Mouse (Mus musculus) kidney, adult 8-10 months (tissue): ENCODE data around the gene Tbc1d1.

Experiments used
- DNase-seq, 2 experiments: peaks; one replicate each; pipeline ENCODE4 v3.0.0; 2022

The Tbc1d1 gene

DNA sequence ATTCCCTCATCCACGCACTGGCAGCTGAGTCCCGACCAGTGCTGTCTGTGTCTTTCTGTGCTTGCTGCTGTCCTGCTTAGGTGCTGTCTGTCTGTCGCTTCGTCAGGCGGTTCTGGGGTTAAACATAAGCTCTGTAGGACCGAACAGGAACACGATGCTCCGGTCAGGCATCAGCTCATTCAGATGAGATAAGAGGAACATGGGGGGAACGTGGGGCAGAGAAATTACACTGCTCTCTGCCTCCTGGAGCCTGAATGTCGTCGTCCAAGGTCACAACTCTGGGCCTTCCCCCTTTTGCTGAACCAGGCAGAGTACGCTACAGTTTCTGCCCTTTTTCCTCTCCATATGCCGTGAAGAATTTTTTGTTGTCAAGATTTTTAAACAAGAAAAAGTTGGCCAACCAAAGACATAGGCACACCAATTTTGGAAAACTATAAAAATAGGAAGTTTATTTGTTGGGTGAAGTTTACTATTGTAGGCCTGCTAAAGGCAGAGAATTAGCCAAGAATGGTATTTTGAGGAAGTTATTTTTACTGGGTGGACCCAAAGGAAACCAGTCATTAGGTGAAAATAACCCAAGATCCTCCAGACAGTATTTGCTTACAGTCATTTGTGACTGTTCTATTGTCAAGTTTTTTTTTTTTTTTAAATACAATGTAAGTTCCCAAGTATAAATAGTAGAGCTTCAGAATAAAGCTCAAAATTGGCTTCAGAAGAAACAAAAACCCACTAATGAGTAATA is 85.0 kb downstream of the Tbc1d1 start:
- DNase-seq, result no peak

DNA sequence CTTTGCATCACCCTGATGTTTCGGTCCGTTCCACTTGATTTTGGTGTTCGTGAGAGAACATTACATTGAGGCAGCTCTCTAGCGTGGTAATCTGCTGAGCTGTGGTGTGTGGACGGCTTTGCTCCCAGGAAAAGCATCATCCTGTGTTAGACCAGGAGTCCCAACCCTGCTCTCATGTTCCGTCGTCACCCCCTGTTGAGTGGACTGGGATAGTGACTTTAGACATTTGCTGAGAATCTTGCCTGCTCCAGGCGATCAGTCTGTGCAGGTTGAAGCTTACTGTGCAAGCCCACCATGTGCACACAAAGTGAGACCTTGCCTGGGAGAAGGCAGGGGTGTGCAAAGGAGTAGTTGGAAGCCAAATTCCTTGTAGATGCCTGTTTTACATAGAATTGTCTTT is 85.8 kb downstream of the Tbc1d1 start:
- DNase-seq, result no peak

DNA sequence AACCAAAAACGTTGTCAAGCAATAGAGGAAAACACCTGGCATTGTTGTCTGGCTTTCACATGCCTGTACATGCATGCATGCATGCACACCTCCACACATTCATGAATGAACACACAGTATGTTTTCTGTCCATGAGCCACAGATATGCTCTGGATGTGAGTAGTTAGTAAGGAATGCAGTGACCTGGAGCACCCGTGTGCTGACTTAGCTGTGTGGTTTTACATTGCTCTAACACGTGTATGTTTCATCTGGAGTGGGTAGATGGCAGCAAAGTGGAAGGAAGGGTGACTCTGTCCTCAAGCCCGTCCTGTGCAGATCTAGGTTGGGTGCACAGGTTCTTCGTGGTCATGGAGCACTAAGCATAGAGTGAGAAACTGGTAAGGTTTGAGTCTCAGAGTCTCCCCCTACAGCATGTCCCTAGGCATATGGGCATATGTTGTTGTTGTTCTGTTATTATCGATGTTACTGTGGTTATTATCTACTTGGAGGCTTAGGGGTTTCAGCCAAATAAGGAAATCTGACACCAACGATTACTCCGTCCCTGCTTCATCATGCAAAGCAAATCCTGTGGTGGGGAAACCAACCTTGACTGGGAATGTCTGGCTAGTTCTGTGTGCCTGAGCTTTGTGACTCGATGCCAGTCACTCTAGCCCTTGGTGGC is 86.8 kb downstream of the Tbc1d1 start:
- DNase-seq, result no peak

DNA sequence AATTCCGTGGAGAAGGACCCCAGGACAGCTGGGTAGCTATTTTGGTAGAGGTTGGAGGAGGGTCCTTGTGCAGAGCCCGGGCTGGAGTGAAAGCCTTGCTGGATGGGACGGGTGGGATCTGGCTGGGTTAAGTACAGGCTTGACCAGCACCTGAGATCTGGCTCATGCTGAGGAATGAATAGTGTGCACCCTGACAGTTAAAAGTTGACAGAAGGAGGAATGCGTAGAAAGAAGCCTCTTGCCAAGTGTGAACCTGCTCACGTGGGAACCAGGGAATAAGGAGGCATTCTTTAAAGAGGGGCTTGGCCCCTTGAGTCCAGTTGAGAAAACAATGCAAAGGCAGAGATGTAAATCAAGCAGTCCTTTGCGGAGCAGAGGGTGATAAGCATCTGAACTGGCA is 87.6 kb downstream of the Tbc1d1 start:
- no peak for DNase-seq

DNA sequence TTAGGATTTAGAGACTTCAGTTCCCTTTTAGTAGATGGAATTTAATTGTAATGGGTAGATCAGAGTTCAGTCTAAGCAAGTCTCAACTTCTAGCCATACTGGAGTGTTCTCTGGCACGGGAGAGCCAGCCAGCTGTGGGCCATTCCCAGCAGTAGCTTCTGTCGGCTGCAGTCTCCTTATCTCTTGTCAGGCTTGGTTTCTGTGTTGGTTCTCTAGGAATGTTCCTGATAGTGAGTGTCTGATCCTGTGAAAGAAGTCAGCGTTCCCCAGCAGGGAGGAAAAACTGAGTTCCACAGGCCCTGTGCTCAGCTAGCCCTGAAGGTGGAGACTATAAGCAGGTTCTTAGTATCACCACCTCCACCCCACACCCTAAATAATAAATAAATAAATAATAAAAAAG is 88.2 kb downstream of the Tbc1d1 start:
- no peak for DNase-seq

DNA sequence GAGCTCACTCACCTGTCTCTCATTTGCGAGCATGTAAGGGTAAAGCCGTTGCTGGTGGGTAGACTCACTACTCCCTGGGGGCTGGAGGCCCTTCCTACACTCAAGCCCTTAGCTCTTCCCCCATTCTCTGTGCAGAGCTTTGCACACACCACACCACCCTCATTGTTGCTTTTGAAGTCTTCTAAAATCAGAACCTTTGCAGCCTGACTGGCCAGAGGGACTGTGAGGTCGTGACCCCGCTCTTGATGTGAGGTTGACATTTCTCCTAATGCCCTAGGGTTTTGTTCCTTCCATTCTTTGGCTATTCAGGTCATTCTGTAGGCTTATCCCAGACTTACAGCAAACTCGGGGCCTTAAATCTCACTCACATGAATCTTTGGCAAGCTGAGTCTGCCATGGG is 88.6 kb downstream of the Tbc1d1 start:
- DNase-seq, result no peak

DNA sequence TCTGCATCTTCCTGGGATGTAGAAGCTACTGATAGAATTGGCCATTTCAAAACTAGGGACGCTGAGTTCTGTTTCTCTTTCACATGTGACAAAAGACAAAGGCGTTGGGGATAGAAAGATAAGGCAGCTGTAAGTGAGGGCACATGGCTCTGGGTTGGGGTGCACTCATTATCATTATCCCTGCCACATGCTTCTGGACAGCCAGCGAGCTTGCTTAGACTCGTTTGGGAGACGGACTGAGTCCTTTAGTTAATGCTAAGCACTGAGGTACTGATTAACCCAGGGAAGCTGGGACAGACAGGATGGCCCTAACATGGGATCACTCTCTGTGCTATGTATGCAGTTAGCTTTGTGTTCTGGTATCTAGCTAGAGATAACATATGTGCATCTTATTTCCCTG is 95.3 kb downstream of the Tbc1d1 start:
- peak; percentile 65 to 80 for DNase-seq

DNA sequence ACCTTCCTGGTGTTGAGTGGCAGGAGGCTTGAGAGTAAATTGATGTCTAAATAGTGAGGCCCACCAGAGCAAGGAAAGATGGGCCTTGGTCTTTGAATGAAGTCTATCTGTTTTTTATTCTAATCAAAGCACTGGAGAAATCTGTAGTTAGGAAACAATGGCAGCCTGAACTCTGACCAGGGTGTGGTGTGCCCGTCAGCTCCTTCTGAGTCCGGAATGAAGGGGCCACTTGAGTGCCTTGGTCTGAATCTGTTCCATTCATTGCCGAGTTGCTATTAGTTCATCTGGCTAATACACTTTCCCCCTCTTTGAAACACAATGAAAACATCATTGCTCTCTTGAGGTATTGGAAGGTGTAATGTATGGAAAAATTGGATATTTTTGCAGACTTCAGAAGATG is 98.2 kb downstream of the Tbc1d1 start:
- no peak for DNase-seq

DNA sequence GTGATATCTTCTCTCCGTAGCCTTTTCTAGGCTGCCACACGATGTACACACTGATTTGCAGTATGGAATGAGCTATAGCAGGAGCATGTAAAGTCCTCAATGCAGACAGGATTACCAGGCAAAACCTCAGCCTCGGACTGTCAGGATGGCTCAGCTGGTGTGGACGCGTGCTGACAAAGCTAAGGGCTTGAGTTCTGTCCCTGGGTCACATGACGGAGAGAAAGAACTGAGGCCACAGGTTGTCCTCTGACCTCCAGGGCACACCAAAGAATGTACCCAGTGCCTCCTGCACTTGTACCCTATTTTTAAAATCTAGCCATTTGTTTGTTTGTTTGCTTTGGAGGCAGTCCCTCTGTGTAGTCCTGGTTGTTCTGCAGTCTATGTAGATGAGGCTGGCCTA is 98.9 kb downstream of the Tbc1d1 start:
- DNase-seq, result peak; percentile 72 to 75

DNA sequence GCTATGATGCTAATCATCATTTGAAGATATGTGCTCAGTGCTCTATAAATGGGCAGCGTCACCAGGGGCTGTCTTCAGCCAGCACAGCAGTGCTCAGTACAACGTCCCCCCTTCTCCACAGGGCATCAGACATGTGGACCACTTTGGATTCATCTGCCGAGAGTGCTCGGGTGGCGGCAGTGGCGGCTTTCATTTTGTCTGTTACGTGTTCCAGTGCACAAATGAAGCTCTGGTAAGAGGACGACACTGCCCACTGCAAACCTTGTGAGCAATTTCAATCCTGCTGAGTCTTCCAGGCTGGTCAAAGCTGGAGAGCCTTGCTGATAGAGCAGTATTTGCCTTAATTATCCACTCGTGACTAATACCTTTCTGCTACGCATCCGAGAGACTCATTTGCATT is 107.2 kb downstream of the Tbc1d1 start:
- DNase-seq, result no peak

DNA sequence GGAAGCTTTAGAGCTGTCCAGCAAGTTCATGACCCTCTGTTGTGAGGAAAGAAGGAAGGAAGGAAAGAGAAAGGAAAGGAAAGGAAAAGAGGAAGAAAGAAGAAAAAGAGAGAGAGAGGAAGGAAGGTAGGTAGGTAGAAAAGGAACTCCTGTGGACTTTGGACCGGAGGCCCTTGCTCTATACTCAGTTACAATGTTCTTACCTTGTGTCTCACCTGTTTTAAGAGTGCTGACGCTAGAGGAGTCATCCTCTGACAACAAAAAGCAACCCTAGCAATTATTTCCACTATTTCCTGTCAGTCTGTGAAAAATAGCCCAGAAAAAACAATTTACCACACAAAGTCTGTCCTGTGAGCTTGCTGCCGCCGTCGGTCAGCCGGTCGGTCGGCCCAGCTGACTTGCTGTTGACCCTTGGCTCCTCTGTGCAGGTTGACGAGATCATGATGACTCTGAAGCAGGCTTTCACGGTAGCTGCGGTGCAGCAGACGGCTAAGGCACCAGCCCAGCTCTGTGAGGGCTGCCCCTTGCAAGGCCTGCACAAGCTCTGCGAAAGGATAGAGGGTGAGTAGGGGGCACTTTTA is 107.9 kb downstream of the Tbc1d1 start:
- DNase-seq, result peak; percentile 64 to 70

DNA sequence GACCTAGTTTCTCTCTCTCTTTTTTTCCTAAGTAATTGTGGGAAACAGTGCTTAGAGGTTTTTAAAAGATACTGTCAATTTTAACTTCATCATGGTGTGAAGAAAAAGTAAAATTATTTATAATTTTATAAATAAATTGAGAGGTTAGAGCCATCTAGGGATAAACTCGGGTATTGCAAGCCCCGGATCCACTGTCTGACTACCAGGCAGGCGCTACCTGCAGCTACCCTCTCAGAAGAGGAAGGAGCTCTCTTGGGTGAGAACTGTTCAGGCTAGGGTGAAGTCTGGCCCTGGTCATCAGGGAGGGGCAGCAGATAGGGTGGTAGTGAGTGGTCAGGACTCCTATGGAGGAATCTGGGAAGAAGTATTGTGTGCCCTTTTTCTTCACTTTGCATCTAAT is 109.0 kb downstream of the Tbc1d1 start:
- peak in 1 of 2 experiments; percentile 79 for DNase-seq

DNA sequence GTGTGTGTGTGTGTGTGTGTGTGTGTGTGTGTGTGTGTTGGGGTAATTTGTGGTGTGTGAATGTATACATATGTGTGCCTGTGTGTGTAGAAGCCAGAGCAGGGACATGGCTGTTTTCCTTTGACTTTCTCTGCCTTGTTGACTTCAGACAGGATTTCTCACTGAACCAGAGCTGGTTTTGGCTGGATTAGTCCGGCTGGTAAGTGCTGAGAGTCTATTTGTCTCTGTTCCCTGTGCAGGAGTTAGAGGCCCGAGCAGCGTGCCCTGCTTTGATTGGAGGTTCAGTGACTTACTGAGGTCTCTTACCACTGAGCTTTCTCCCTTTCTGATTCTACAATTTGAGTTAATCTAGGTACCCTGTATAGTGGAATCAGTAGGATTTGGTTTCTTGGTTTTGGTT is 109.8 kb downstream of the Tbc1d1 start:
- DNase-seq, result peak; percentile 75 to 77

DNA sequence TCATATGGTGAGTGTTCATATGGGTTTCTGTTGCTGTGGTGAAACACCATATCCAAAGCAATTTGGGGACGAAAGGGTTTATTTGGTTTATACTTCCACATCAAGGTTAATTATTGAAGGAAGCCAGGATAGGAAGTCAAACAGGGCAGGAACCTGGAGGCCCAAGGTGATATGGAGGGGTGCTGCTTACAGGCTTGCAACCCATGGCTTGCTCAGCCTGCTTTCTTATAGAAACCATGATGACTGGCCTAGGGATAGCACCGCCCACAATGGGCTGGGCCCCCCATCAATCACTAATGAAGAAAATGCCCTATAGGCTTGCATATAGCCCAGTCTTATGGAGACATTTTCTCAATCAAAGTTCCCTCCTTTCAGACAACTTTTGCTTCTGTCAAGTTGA is 110.4 kb downstream of the Tbc1d1 start:
- DNase-seq, result no peak

DNA sequence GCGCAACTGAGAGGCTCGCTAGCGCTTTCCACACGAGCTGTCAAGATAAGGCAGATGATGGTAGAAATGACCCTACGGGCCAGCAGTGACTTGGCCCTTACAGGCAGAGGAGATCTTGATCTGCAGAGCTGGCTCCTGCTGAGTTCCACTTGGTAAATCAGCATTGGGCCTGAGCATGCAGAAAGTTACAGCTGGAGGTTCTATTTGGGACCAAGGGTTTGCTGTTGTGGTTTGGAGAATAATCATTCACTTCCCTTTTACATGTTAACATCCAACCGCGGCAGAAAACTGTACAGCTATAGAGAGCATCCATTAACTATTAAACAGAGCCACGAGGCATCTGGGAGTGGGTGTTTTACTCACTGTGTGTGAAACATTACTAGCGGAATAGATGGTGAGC is 111.2 kb downstream of the Tbc1d1 start:
- no peak for DNase-seq

DNA sequence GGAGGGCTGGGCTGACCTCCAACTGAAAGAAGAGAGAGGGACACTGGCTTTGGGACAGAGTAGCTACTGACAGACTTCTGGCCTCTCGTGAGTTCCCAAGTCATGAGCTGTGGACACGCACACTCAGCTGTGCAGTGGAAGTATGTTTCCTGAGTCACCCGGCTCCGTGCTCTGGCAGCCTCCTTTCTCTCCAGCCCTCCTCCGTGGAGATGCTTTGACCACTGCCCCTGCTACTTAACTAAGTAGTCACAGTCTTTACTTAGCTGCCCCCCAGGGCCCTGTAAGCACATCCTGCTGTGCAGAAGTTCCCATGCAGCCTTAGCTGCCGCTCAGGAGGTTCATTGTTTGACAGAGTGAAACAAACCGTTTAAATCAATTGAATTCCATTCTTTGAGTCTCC is 113.6 kb downstream of the Tbc1d1 start:
- DNase-seq, result no peak

DNA sequence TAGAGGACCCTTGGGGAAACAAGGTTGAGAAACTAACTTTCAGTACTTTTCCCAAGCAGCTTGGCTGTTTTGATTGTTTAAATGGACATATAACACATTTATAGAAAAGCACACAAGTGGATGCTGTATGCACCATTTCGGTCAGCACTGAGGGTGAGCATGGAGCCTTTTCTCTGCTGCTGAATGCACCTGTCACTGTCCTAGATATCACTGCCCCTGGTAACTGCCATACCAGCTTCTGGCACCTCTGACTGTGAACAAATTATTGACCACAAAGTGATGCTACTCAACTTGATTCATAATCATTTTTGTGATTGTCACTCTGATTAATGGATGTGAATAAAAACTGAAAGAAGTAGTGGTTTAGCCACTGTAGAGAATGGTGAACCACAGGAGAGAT is 117.4 kb downstream of the Tbc1d1 start:
- no peak for DNase-seq

DNA sequence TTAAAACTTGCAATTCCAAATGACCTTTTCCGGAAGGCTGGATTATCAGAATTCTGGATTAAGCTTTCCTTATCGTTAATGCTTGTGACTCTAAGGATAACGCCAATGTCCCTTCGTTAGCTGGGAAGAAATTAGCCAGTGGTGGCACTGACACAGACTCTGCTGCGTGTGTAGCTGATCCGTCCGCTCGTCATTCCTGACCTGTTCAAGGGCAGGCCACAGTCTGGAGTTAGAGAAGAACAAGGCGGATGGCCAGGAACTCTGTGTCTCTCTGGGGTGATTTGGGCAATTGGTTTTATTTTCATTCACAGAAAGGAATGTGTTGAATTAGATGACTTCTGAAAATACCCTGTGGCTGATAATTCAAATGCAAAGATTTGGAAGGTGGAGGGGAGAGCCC is 118.2 kb downstream of the Tbc1d1 start:
- DNase-seq, result no peak

DNA sequence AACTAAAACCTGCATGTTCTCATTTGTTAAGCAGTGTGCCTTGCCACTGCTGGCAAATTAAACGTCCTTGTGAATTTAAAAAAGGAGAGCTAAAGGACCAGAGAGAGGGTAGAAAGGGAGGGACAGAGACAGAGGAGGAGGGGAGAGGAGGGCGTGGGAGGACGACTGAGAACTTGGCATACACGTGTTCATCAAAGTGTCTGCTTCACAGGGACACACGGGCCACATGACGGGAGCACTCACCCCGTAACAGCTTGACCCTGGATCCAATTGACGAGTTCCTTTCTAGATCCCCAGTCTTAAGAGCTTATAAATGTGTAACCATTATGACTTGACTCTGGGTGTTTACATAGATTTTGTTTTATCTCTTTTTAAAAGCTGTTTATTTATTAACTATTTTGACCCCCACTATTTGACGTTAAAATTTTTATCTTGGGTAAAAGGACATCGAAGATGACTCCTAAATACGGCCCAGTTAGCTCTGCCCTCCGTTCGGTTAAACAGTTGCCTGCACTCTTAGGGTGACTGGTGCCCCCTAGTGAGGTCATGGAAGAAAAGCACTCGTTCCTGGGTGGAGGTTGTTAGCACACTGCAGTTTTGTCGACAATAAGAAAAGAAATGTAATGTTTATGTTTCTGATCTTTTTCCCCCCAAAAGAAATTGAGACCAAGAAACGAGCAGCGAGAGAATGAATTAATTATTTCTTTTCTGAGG is 118.8 kb downstream of the Tbc1d1 start:
- peak; percentile 57 to 63 for DNase-seq

DNA sequence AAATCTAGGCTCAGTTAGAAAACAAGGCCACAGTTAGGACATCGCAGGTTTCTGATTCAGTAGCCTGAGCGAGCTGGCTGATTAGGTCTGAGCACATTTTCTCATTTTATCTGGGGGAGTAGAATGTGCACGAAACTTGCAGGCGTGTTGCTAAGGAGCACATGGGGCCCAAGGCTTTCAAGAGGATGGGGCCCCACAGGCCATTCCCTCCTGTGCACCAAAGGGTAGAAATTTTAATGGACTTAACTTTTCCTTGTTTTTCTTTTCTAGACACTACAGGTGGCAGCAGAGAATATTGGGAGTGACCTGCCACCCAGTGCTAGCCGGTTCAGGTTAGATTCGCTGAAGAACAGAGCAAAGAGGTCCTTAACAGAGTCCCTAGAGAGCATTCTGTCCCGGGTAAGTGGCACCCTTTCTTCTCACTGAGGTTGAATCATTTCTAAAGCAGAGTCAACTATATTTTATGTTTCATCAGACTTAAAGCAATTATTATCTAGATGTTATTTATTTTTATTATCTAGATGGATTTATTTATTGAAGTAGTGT is 121.6 kb downstream of the Tbc1d1 start:
- DNase-seq, result no peak

DNA sequence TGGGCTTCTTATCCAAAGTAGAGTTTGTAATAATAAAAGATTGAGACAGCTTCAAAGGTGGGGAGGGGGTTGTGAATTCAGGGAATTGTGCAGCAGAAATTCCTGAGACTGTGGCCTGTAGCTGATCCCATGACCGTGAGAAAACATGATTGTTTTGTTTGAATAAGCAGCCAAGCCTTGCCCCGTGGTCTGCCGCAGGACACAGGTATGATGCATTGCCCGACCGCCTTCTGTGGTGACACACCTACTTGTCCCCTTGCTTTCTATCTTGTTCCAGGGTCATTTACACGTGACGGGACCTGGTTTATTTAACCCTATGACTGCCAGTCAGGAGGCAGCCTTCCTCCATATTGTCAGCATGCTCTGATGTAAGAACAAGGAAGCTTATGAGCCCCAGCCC is 123.6 kb downstream of the Tbc1d1 start:
- DNase-seq, result no peak

DNA sequence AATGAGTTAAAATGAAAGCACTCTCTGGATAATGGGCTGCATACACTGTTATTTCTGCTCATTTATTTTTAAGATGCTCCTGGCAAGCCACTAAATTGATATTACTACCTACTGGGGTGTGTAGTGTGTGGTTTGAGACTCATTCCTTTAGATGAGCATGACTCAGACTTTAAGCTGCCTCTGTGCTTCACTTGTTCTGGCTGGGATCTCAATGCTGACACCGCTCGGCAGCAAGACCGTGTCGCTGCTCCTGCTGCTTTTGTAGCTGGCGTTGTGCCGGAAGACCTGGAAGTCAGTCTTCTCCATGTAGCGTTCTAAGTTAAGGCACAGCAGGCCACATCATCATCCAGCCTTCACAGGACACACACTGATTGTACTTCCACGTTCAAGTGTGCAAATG is 124.1 kb downstream of the Tbc1d1 start:
- DNase-seq, result no peak

DNA sequence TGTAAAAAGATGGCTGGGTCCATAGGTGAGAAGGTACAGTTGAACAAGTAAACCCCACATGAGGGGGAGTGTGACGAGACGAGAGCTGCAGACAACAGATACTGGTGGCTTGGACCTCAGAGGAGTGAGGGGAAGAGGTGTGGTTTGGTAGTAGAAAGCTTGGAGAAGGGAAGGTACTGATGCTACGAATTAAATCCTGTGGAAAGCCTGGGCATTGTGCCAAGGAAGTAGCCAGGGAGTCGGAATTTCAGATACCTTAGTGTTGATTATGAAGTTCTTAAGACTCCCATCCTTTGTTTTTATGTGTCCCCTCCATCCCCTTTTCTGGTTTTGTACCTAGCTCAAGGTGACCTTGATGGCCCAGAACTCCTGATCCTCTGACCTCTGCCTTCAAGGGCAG is 124.5 kb downstream of the Tbc1d1 start:
- DNase-seq, result no peak

DNA sequence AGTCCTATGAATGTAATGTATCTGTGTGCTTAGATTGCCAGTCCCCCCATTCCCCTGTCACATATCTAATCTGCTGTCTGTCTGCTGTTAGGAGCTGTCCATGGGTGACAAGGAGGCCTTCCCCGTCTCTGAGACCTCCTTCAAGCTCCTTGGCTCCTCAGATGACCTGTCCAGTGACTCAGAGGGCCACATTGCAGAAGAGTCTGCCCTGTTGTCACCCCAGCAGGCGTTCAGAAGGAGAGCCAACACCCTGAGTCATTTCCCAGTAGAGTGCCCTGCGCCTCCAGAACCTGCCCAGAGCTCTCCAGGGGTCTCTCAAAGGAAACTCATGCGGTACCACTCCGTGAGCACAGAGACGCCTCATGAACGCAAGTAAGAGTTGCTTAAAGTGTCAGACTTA is 125.6 kb downstream of the Tbc1d1 start:
- DNase-seq, result no peak
